Mouse (Mus musculus) midbrain, embryonic 11.5 days (tissue): ENCODE data around the gene Otud4. TPM values are rescaled to one million over a fixed set of nuclear protein-coding genes. Genes with fewer than 3 reads are reported as not detected.
"Not testable (repeated sequence)": the region's sequence is repeated elsewhere in the genome, so short reads cannot be mapped to it uniquely, and the experiment has no call there.

ENCODE experiments used
- ATAC-seq: fragments of 200-750 bp; cut with Nextera tagmentation; 2 replicates; pipeline ENCODE4 v1.8.0; 2017; ENCODE audit warnings: moderate TSS enrichment, moderate library complexity; ENCODE audit not compliant: low FRiP score
- DNase-seq: peaks from one replicate; pipeline ENCODE4 v3.0.0; 2015; ENCODE audit warnings: low spot score; ENCODE audit errors: missing footprints
- H3K27ac ChIP-seq: fragments of 300-500 bp; sonication (generic); 2 replicates; pipeline ENCODE4 v1.5.1; 2014; ENCODE audit warnings: low read depth, low read length
- H3K27me3 ChIP-seq: fragments of 300-500 bp; sonication (generic); 2 replicates; pipeline ENCODE4 v1.6.1; 2014; ENCODE audit warnings: mild to moderate bottlenecking, low read length, moderate library complexity, mixed read lengths; ENCODE audit not compliant: control insufficient read depth, insufficient read depth
- H3K36me3 ChIP-seq: fragments of 300-500 bp; sonication (generic); 2 replicates; pipeline ENCODE4 v1.6.1; 2014; ENCODE audit warnings: mild to moderate bottlenecking, low read length, moderate library complexity, mixed read lengths; ENCODE audit not compliant: control insufficient read depth, insufficient read depth
- H3K4me1 ChIP-seq: fragments of 300-500 bp; sonication (generic); 2 replicates; pipeline ENCODE4 v1.6.1; 2014; ENCODE audit warnings: low read length; ENCODE audit not compliant: control insufficient read depth, insufficient read depth
- H3K4me2 ChIP-seq: fragments of 300-500 bp; sonication (generic); 2 replicates; pipeline ENCODE4 v1.6.1; 2014; ENCODE audit warnings: mild to moderate bottlenecking, moderate library complexity
- H3K4me3 ChIP-seq: fragments of 300-500 bp; sonication (generic); 2 replicates; pipeline ENCODE4 v1.5.1; 2014; ENCODE audit warnings: low read depth, low read length
- H3K9ac ChIP-seq: fragments of 300-500 bp; sonication (generic); 2 replicates; pipeline ENCODE4 v1.6.1; 2014; ENCODE audit warnings: low read length
- H3K9me3 ChIP-seq: fragments of 300-500 bp; sonication (generic); 2 replicates; pipeline ENCODE4 v1.6.1; 2016; ENCODE audit warnings: low read length; ENCODE audit not compliant: control insufficient read depth
- WGBS: fragments of 180-500 bp; shearing (Covaris S2); extraction: QIAGEN DNeasy Blood & Tissue Kit; methylation state at CpG from one replicate; pipeline ENCODE4 v1.1.7; 2014; 5-methylcytosine and 5-hydroxymethylcytosine counted together
- polyA plus RNA-seq: library from polyadenylated mRNA; unstranded; fragments of >200 nt; fragmentation: Nextera tagmentation; extraction: Ambion mirVana; gene quantifications from 2 replicates; pipeline ENCODE4 v1.2.1, GENCODE M21; 2014

Gene Otud4
- polyA plus RNA-seq: 22.2 and 22.7 TPM in 2 replicates

GRCm38 (mm10) chr8:79639586-79640451 lies at the start of gene Otud4:
Gene Otud4 (plus strand): TSS chr8:79639618.
- Histone ChIP-seq H3K9ac (peak within 1 kb of the TSS; percentile 88), H3K27me3 (no peaks in the 10 kb centered on the region), H3K27ac (peak within 1 kb of the TSS; percentile 89), H3K4me2 (peak within 1 kb of the TSS; percentile 66), H3K9me3 (no peaks in the 10 kb centered on the region), H3K36me3 (no peaks in the 10 kb centered on the region; the same call in 1 of the 2 replicates), H3K4me3 (peak within 1 kb of the TSS; percentile 93), H3K4me1 (peaks cover 24% of the 10 kb centered on the region)
- ATAC-seq: peak; percentile 77
- DNase-seq: peak; percentile 94
- WGBS: under 1% methylated on average over 84 of the region's 103 CpGs

GRCm38 (mm10) chr8:79600962-79601361 lies 38.5 kb upstream of the Otud4 start:
- WGBS: 88% methylated on average over 1 of the region's 1 CpGs
- Histone ChIP-seq H3K9me3 (no peaks in the 10 kb centered on the region), H3K9ac (no peak overlapping the region), H3K4me2 (no peak overlapping the region), H3K36me3 (no peaks in the 10 kb centered on the region), H3K4me1 (no peaks in the 10 kb centered on the region), H3K27me3 (no peaks in the 10 kb centered on the region), H3K27ac (no peak overlapping the region), H3K4me3 (no peak overlapping the region)
- DNase-seq: no peak
- no peak for ATAC-seq

GRCm38 (mm10) chr8:79603204-79603603 lies 36.2 kb upstream of the Otud4 start:
- DNase-seq, ATAC-seq, H3K27ac ChIP-seq, H3K36me3 ChIP-seq, H3K9ac ChIP-seq, H3K27me3 ChIP-seq, H3K4me2 ChIP-seq, H3K4me3 ChIP-seq, H3K9me3 ChIP-seq, H3K4me1 ChIP-seq: not testable (repeated sequence)
- WGBS: 55% methylated on average over 2 of the region's 2 CpGs

GRCm38 (mm10) chr8:79606225-79606624 lies 33.2 kb upstream of the Otud4 start:
- no peaks in the 10 kb centered on the region for H3K9me3 ChIP-seq
- no peak for DNase-seq
- ATAC-seq: no peak
- no peaks in the 10 kb centered on the region for H3K36me3 ChIP-seq
- no peak overlapping the region for H3K4me2 ChIP-seq
- no peaks in the 10 kb centered on the region for H3K4me1 ChIP-seq
- H3K4me3 ChIP-seq: no peak overlapping the region
- H3K9ac ChIP-seq: no peak overlapping the region
- no peaks in the 10 kb centered on the region for H3K27me3 ChIP-seq
- H3K27ac ChIP-seq: no peak overlapping the region

- no peak overlapping the region for H3K27ac ChIP-seq
- no peaks in the 10 kb centered on the region for H3K4me1 ChIP-seq
- no peak overlapping the region for H3K4me2 ChIP-seq
- no peak for ATAC-seq
- H3K4me3 ChIP-seq: no peak overlapping the region
- H3K27me3 ChIP-seq: no peaks in the 10 kb centered on the region
- no peak overlapping the region for H3K9ac ChIP-seq
- H3K36me3 ChIP-seq: no peaks in the 10 kb centered on the region
- DNase-seq: no peak
- H3K9me3 ChIP-seq: no peaks in the 10 kb centered on the region
- 80% methylated on average over 5 of the region's 5 CpGs for WGBS
These were observed 32.6 kb upstream of the Otud4 start for GRCm38 (mm10) chr8:79606751-79607300.

- Histone ChIP-seq H3K4me2 (no peak overlapping the region), H3K4me3 (no peak overlapping the region), H3K4me1 (no peaks in the 10 kb centered on the region), H3K27ac (no peak overlapping the region), H3K9ac (no peak overlapping the region), H3K9me3 (no peaks in the 10 kb centered on the region), H3K27me3 (no peaks in the 10 kb centered on the region), H3K36me3 (no peaks in the 10 kb centered on the region)
- 87% methylated on average over 3 of the region's 3 CpGs for WGBS
- no peak for ATAC-seq
- DNase-seq: no peak
These were observed 30.7 kb upstream of the Otud4 start for GRCm38 (mm10) chr8:79608701-79609100.

- no peaks in the 10 kb centered on the region for H3K9me3 ChIP-seq
- no peaks in the 10 kb centered on the region for H3K4me1 ChIP-seq
- no peak overlapping the region for H3K4me2 ChIP-seq
- ATAC-seq (no peak), DNase-seq (no peak)
- H3K9ac ChIP-seq: no peak overlapping the region
- H3K27ac ChIP-seq: no peak overlapping the region
- H3K36me3 ChIP-seq: no peaks in the 10 kb centered on the region
- no peak overlapping the region for H3K4me3 ChIP-seq
- H3K27me3 ChIP-seq: no peaks in the 10 kb centered on the region
These were observed 29.1 kb upstream of the Otud4 start for GRCm38 (mm10) chr8:79610268-79610667.

GRCm38 (mm10) chr8:79612298-79612697 lies 27.1 kb upstream of the Otud4 start:
- ATAC-seq: no peak
- no peak for DNase-seq
- no peaks in the 10 kb centered on the region for H3K4me1 ChIP-seq
- H3K27ac ChIP-seq: no peak overlapping the region
- H3K4me2 ChIP-seq: no peak overlapping the region
- WGBS: 64% methylated on average over 6 of the region's 6 CpGs
- H3K27me3 ChIP-seq: no peaks in the 10 kb centered on the region
- no peaks in the 10 kb centered on the region for H3K9me3 ChIP-seq
- H3K4me3 ChIP-seq: no peak overlapping the region
- no peak overlapping the region for H3K9ac ChIP-seq
- H3K36me3 ChIP-seq: no peaks in the 10 kb centered on the region

GRCm38 (mm10) chr8:79612965-79613364 lies 26.5 kb upstream of the Otud4 start:
- 57% methylated on average over 5 of the region's 5 CpGs for WGBS
- H3K9ac ChIP-seq: no peak overlapping the region
- no peak overlapping the region for H3K4me2 ChIP-seq
- no peaks in the 10 kb centered on the region for H3K27me3 ChIP-seq
- H3K27ac ChIP-seq: no peak overlapping the region
- no peaks in the 10 kb centered on the region for H3K9me3 ChIP-seq
- DNase-seq (no peak), ATAC-seq (no peak)
- no peak overlapping the region for H3K4me3 ChIP-seq
- H3K36me3 ChIP-seq: no peaks in the 10 kb centered on the region
- H3K4me1 ChIP-seq: no peaks in the 10 kb centered on the region
